Mouse (Mus musculus): ENCODE data around the gene Rab5a. TPM values are rescaled to one million over a fixed set of nuclear protein-coding genes. Genes with fewer than 3 reads are reported as not detected.
"Not testable (repeated sequence)": the region's sequence is repeated elsewhere in the genome, so short reads cannot be mapped to it uniquely, and the experiment has no call there.

The Rab5a gene
- 10 to 100 TPM; 60.9 to 65.5 TPM for total RNA-seq (2021)
- long read RNA-seq, experiment 1, transcript Rab5a-201 (6 exons, 2,366 nt), result major isoform, 110 of 117 reads
- long read RNA-seq, experiment 1, partial matches to known transcripts, result 4 of 117 reads
- long read RNA-seq, experiment 1, other reads (novel, unspliced or antisense), result 3 of 117 reads
- long read RNA-seq, experiment 2, transcript Rab5a-201 (6 exons, 2,366 nt), result major isoform, 103 of 112 reads
- long read RNA-seq, experiment 2, partial matches to known transcripts, result 1 of 112 reads
- long read RNA-seq, experiment 2, other reads (novel, unspliced or antisense), result 6 of 112 reads

DNA sequence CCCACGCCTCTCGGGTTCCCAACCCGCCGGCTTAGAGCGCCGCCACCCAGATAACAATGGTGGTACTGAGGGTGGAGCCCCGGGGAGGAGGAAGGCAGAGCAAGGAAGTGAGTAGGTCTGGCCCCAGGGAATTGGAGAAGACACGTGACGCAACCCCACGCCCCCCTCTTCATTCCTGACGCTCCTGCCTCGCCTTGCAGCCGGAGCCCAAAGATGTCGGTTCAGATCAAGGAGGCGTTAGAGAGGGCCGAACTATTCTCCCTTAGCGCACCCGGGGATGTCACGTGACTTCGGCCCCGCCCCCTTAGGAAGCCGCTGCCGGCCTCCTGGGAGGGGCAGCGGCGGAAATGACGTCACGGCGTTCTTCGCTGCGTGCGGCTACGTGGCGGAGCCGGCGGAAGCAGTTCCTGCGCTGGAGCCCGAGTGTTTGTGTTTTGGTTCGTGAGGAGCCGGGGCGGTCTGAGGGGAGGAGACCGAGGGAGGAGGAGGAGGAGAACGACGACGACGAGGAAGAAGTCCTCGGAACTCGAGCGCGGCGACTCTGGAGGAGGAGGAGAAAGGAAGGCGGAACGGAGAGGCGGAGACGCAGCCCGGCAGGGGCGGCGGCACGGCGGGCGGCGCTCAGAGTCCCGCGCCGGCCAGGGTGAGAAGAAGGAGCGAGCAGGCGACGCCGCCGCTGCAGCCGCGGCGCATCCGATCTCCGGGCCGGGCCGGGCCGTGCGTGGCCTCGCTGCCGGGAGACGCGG is at the start of gene Rab5a:
Rab5a (plus strand) TSS at position 377 of the 746 bp plus-strand sequence.
- DNase-seq (ENCODE audit: low spot score in 2 of 2), result peak; percentile 99 to 100

DNA sequence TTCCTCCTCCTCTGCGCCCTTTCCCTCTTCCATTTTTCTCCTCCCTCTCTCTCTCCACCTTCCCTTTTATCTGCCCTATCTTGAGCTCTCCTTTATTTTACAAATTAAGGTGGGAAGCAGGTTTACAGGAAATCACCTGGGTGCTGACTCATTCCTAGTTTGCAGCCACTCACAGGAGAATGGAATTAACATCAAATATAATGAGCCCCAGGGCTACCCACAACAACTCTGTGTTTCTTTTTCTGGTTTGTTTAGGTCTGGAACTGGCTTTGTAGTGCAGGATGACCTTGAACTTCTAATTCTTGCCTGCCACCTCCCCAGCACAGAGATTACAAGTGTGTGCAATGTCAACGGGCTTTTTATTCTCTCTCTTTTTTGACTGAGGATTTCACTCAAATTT is 22.9 kb upstream of the Rab5a start:
- no peak for DNase-seq (ENCODE audit: low spot score in 2 of 2)

DNA sequence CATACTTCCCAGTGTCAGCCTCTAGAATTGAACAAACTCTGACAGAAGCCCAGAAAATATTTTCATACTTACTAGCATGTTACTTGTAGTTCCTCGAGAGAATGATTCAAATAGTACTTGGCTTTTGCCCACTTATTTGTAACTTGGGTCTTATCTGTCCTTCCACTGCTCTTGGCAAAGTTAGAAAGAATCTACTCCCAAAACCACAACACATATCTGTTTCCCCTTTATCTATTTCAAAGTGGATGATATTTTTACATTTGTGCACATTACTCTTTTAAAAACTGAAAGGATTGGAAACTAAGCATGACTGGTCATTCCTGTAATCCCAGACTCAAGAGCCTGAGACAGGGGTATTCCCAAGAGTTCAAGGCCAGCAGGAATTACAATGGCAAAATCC is 22.3 kb upstream of the Rab5a start:
- DNase-seq (ENCODE audit: low spot score in 2 of 2), result no peak

DNA sequence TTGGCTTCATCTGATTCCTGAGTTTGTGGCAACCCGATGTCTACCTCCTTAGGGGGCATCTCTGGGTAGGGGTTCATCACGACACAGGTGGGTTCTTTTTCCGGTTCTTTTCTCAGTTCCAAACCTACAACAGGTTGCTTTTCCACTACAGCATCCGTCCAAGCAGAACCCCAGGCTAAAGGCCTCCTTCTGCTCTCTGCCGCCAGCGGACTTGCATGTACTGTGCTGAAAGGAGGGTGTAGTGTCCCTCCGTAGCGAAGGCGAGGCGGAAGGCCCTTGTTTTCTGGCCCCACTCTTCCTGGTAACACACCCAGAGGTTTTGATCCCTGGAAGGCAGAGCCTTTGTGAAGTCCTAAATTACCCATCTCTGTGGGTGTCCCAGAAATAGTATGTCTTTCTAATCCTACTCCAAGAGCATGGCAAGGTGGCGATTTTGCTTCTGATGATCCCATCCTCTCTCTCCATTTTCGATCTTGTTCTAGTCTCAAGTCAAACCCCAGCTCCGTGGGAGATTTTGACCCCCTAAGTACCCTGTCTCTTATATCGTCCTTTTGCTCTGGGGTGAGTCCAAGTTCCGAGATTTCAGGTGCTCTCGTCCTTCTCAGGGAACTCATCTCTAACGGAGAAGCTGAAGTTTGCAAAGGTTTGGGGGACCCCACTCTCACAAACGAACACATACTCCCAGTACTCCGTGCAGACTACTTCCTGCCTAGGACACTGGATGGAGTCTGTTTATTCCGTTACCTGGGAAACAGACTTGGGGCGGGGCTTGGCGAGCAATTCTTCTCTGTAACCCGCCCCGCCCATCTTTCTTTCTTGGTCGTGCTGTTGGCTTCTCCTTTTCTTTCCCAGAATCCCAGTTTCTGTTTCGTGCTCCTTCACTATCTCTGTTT is 16.2 kb upstream of the Rab5a start, which contains the start of gene Efhb:
Efhb (minus strand) TSS at position 719 of the 893 bp plus-strand sequence.
- DNase-seq (ENCODE audit: low spot score in 2 of 2), result peak; percentile 66 to 90

DNA sequence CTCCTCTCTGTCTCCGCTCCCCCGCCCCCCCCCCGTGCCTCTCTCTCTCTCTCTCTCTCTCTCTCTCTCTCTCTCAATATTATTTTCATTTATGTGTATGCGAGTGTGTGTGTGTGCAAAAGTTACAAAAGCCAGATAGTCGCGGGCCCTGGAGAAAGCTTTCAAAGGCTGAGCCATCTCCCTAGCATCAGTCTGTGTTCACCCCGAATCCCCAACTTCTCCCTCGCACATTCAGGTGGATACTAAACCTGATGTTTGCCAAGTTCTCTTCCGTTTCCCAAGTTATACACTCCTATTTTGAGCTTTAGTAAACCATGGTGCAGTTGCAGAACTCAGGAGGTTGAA is 15.6 kb upstream of the Rab5a start:
- DNase-seq (ENCODE audit: low spot score in 2 of 2), result no peak

DNA sequence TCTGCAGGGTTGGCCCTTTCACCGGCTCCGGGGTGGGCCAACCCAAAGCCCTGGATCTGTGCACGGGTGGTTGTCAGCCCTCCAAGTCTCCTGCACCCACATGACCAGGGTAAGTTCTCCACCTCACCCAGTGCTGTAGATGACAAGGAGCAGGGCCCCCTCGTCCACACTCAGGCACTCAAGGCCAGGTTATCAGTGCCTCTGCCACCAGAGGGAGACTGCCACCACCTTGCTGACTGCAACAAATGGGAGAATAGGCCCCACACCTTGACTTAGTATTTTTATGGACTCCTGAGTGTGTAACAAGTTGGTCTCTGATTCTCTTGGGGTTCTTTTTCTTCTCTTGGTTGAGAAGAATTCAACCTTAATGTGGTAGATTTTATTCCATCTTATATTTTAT is 13.5 kb upstream of the Rab5a start:
- DNase-seq (ENCODE audit: low spot score in 2 of 2), result no peak

DNA sequence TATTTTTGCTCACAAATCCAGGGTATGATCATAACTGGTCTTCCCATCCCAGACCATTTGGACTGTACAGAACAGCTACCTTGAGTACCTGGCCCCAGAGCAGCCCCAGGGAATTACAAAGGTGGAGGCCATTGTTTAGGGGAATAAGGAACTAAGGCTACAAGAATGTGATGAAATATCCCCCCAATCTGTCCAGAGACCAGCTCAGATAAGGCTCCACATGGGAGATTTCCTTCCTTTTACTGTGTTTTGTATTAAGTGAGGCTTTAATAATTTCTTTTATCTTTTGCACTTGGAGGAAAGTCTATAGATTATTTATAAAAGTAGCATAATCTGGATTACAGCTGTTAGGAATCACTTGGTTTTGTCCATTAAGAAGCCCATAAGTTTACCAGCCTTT is 10.3 kb upstream of the Rab5a start:
- no peak for DNase-seq (ENCODE audit: low spot score in 2 of 2)

DNA sequence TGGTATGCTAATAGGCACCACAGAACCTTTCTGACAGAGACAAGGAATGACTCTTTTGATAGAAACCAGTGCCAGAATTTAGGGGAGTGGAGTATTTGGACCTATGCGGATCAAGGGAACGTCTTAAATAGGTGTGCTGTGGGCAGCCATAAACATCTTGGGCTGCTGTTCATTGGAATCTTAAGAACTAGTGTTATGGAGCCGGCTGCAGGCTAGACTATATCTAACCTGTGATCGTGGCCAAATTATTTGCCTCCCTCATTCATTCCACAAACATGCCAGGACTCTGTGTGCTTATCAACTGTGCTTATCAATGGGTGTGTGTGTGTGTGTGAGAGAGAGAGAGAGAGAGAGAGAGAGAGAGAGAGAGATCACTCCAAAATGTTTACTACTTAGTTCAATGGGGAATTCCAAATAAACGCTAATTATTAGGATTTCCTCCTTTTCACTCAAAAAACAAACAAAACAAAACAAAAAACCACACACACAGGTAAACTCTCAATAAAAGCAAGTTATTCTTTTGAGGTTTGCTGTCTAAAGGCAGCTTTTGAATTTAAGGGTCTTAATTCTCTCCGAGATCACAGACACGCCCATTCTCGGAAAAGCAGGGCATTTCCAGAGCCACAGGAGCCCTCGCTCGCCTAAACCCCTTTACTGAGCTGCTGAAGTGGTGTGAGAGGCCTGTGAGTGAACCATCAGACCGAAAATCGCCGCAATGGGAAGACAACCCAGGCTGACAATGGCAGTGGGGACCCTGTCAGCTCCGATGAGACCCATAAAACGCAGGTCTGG is 772 bp upstream of the Rab5a start:
- no peak for DNase-seq (ENCODE audit: low spot score in 2 of 2)

DNA sequence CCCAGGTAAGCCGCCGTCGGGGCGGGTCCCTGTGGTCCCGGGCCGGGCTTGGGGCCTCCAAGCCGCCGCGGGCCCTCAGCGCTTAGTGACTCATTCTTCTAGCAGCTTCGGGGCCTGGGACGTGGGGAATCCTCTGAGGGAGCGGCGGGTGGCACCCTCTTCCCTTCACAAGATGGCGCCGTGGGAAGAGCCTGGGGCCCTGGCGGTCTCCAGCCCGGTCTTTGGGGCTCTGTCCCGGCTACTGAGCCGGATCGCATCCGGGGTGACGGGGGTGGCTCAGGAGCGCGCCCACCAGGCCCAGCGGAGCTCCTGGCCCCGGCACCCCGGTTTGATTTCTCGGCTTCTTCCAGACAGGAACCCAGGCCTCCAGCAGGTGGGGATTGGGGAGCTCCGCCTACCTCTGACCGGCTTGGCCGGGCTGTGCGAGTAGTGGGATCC is 589 bp downstream of the Rab5a start:
- peak; percentile 33 to 60 for DNase-seq (ENCODE audit: low spot score in 2 of 2)

DNA sequence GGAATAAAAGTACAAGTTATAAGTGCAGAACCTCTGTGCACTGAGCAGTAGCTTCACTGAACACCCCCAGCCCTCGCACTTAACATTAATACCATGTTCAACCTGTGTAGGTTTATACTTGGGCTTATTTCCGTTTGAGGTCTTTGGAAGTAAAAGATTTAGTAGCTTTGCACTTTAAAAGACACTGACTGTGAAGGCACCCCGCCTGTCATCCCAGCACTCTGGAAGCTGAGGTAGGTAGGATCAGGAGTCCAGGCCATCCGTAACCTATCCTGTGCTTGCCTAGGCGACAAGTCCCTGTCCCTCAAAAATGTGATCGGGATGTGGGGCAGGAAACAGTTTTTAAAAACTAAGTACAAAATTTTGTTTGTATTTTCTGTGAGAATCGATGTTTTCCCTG is 1.4 kb downstream of the Rab5a start:
- DNase-seq (ENCODE audit: low spot score in 2 of 2), result no peak

DNA sequence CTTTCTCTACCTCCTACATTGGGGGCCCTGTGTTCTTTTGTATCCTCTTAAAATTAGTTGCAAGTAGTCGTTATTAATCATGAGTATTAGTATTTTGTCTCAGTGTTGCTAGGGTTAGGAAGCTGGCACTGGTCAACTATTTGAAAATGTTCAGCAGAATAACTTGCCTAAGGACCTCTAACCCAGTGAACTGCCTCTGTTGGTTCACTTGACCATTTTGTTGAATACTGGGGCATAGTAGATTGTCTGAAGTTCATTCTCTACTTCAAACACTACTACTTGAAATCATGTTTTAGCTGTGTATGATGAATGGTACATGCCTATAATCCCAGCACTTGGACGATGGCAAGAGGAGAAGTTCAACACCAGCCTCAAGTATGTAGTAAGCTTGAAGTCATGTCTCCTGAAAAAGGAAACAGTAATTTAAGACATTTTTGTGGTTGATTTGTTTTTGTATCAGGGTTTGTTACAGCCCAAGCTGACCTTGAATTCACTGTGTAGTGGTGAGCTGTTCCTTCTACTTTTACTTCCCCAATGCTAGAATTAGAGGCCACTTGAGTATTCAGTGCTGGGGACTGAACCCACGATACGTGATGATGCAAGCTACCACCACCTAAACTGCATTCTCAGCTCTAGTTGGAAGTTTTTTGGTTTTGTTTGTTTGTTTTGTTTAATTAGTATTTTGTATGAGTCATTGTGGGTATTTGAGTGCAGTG is 9.4 kb downstream of the Rab5a start:
- no peak for DNase-seq (ENCODE audit: low spot score in 2 of 2)

DNA sequence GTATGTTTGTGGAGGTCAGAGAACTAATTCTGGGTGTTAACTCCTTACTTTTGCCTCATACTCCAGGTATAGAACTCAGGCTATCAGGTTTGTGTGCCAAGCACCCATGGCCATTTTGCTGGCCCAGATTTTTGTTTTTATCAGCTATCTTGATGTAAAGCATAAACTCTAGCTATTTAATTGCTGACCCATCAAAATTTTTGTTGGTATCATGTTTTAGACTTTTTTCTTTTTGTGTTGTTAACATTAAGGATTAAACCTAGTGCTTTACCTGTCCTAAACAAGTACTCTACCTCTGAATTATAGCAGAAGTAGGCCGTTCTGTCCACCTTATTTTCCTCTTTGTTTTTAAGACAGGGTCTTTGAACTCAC is 10.0 kb downstream of the Rab5a start:
- no peak for DNase-seq (ENCODE audit: low spot score in 2 of 2)

DNA sequence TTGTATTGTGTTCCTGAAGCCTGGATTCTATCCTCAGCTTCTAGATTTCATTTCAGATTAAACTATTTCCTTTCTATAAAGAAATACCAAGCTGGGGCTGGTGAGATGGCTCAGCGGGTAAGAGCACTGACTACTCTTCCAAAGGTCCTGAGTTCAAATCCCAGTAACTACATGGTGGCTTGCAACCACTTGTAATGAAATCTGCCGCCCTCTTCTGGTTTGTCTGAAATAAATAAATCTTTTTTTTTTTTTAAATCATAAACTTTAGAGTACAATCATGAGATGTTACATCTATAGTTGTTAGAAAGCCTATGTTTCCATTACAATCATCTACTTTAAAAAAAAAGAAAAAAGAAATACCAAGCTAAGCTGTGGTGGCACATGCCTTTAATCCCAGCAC is 23.9 kb downstream of the Rab5a start:
- DNase-seq (ENCODE audit: low spot score in 2 of 2), result no peak

DNA sequence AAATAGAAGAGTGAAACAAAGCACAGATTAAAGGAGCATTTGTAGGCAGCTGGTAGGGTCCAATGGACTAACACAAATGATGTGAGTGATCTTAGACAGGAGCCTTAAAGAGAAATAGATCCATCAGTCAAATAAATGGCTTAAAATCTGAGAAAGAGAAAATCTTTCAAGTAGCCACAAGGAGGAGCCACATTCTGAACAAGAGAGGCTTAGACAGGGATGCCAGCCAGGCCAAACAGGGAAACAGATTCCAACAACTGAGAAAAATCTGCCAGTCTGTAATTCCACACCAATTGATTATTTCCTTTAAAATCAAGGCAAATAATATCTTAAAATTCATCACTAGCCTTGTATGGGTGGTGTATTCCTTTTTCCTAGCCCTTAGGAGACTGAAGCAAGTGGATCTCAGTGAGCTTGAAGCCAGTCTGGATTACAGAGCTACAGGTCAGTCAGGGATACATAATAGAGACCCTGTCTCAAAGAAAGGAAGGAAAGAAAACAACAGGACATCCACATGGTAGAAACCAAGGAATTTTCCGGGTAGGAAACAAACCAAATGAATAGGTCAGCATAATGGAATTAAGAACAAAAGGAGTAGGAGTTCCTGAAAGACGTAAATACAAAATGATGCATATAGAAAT is 33.4 kb downstream of the Rab5a start:
- peak in 1 of 2 experiments; percentile 17 for DNase-seq (ENCODE audit: low spot score in 2 of 2)

DNA sequence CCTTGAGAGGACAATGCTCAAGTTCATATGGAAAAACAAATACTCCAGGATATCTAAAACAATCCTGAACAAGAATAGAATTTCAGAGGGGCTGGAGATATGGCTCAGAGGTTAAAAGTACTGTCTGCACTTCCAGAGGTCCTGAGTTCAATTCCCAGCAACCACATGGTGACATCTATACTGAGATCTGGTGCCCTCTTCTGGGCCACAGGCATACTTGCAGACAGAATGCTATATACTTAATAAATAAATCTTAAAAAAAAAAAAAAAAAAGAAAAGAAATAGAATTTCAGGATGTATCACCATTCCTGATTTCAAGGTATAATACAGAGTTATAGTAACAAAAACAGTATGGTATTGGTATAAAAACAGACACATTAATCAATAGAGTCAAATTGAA is 40.3 kb downstream of the Rab5a start:
- no peak for DNase-seq (ENCODE audit: low spot score in 2 of 2)

DNA sequence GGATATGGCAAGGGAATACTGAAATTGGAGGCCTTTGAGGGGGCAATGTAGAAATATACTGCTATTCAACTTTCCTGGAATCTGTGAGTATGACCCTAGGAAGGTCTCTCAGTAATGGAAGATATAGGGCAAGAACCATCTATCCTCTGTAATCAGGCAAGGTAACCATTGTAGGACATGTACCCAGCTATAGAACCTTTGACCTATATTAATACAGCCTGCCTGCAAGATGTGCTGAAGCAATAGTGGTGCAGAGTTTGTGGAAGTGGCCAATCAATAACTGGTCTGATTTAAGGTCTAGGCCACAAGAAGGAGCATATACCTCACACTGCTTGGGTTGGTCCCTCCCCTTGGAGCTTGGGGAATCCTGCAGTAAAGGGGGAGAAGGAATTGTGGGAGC is 41.5 kb downstream of the Rab5a start:
- no peak for DNase-seq (ENCODE audit: low spot score in 2 of 2)

DNA sequence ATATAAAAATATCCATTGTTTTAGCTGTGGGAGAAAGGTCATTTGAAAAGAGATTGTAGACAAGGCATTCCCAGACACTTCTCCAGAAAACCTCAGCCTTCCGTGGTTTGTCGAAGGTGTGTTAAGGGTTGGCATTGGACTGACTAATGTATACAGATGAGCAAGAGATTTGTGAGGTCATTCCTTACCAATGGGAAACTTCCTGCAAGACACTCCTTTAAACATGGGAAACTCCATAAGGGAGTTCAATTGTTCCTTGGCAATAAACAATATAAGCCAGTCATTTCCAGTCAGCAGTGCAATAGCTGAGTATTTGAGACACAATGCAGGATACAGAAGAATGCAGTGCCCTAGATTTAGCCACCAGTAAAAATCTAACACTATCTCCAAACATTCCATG is 49.0 kb downstream of the Rab5a start:
- no peak for DNase-seq (ENCODE audit: low spot score in 2 of 2)

DNA sequence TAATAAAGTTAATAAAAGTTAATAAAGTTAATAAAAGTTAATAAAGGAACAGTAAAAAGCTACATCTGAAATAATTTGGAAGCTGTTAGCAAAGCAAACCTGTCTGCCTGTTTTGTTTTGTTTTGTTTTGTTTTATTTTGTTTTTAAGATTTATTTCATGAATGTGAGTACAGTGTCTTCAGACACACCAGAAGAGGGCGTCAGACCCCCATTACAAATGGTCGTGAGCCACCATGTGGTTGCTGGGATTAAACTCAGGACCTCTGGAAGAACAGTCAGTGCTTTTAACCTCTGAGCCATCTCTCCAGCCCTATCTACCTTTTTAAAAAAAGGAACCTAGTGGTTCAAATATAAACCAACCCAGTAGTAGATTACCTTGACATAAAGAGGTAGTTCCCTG is 52.1 kb downstream of the Rab5a start:
- DNase-seq (ENCODE audit: low spot score in 2 of 2), result no peak

DNA sequence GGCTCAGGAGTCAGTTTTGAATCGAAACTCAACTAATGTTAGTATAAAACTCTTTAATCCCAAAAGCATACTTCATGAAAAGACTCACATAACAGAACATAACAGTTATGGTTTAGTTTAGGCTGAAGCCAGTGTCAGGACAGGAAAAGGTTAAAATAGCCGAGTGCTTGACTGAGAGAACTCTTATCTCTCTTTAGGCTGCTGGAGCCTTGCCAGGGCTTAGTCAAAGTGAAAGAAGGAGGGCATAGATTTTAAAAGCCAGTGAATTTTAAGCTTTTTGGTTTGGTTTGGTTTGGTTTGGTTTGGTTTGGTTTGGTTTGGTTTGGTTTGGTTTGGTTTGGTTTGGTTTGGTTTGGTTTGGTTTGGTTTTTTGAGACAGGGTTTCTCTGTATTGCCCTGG is 53.4 kb downstream of the Rab5a start:
- no peak for DNase-seq (ENCODE audit: low spot score in 2 of 2)

DNA sequence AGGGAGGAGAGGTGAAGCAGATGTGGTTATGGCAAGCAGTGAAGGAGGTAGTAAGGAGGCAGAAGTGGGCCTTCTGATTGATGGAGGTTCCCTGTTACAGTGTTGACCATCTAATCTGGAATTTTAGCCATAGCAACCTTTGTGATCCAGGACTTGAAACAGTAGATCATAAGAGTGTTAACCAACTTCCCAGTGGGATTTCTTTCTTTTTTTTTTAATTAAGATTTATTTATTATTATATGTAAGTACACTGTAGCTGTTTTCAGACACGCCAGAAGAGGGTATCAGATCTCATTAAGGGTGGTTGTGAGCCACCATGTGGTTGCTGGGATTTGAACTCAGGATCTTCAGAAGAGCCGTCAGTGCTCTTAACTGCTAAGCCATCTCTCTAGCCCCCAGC is 60.3 kb downstream of the Rab5a start, which contains the start of gene Pp2d1:
Pp2d1 (minus strand) TSS at position 101 of the 400 bp plus-strand sequence.
- DNase-seq (ENCODE audit: low spot score in 2 of 2), result not testable (repeated sequence)
